Mouse (Mus musculus): ENCODE results near the gene Fam131c. TPM values are rescaled to one million over a fixed set of nuclear protein-coding genes. Genes with fewer than 3 reads are reported as not detected.
A peak's percentile ranks its signal among the peaks of the same experiment; 100 is the strongest.

The Fam131c gene
- total and polyA plus RNA-seq, 3 experiments = not detected

GRCm38 (mm10) chr4:141429381-141429780 is 61.4 kb downstream of the Fam131c start:
- no peak overlapping the region for H3K27ac ChIP-seq (ENCODE audit: insufficient read depth, low read depth)
- peaks cover 6 to 25% of the 10 kb centered on the region in 2 experiments; a peak in 3 of 4 replicates for H3K4me1 ChIP-seq (ENCODE audit: control insufficient read depth in 1 of 2, insufficient read depth in 2 of 2)
- H3K79me2 ChIP-seq (replicated peaks; ENCODE audit: control insufficient read depth, extremely low read depth, insufficient read depth, poor library complexity, severe bottlenecking) = no peaks in the 10 kb centered on the region
- H3K9ac ChIP-seq (ENCODE audit: insufficient read depth, low read depth) = no peak overlapping the region
- H3K27me3 ChIP-seq (replicated peaks) = peaks cover 1% of the 10 kb centered on the region
- in situ Hi-C loops (cut with MboI; ENCODE audit: low pct_ligation_motif_present, low pct_unique_long_range_greater_than_20kb, low sequenced_read_pairs) (no loop called here), dilution Hi-C loops (cut with MboI; ENCODE audit: extremely low pct_ligation_motif_present, extremely low pct_unique_long_range_greater_than_20kb, low sequenced_read_pairs) (no loop called here)
- no peak for TF ChIP-seq ZC3H11A (IDR thresholded peaks at IDR 0.05; ENCODE audit: low read depth, low read length)
- no peak for TF ChIP-seq MAX (IDR thresholded peaks at IDR 0.05; ENCODE audit: low read length)
- no peak for TF ChIP-seq MAFK (IDR thresholded peaks at IDR 0.05; ENCODE audit: insufficient replicate concordance, low read length)
- no peak for TF ChIP-seq CTCF (conservative IDR thresholded peaks at IDR 0.05 in 1 of 2, IDR thresholded peaks at IDR 0.05 in 1 of 2; ENCODE audit: low read depth in 2 of 2, low read length in 2 of 2)
- TF ChIP-seq EP300 (IDR thresholded peaks at IDR 0.05; ENCODE audit: low read length) = no peak
- TF ChIP-seq RAD21 (IDR thresholded peaks at IDR 0.05; ENCODE audit: low read depth, low read length) = no peak
- no peak for TF ChIP-seq JUN (IDR thresholded peaks at IDR 0.05; ENCODE audit: insufficient read depth, low read depth, low read length)
- TF ChIP-seq MYC (IDR thresholded peaks at IDR 0.05; ENCODE audit: low read depth, low read length) = no peak
- no peak for TF ChIP-seq PAX5 (IDR thresholded peaks at IDR 0.05; ENCODE audit: low read length)
- no peak overlapping the region for H3K4me3 ChIP-seq (replicated peaks in 1 of 3; ENCODE audit: low read depth in 2 of 3, low read length in 2 of 3, poor library complexity in 1 of 3)
- DNase-seq (ENCODE audit: extremely low read depth) = no peak
- no peak overlapping the region for H3K4me2 ChIP-seq (ENCODE audit: insufficient read depth, low read depth, poor library complexity, severe bottlenecking)
- no peaks in the 10 kb centered on the region for H3K9me3 ChIP-seq (replicated peaks; ENCODE audit: low read length)
- no peaks in the 10 kb centered on the region for H3K36me3 ChIP-seq (replicated peaks in 1 of 2; ENCODE audit: control insufficient read depth in 1 of 2, insufficient read depth in 1 of 2, low read length in 1 of 2)

- Histone ChIP-seq H3K4me3 (replicated peaks in 1 of 3; ENCODE audit: low read depth in 2 of 3, low read length in 2 of 3, poor library complexity in 1 of 3) (no peak overlapping the region), H3K4me1 (ENCODE audit: control insufficient read depth in 1 of 2, insufficient read depth in 2 of 2) (peaks cover 4 to 22% of the 10 kb centered on the region in 2 experiments; a peak in 3 of 4 replicates), H3K27ac (ENCODE audit: insufficient read depth, low read depth) (no peak overlapping the region), H3K36me3 (replicated peaks in 1 of 2; ENCODE audit: control insufficient read depth in 1 of 2, insufficient read depth in 1 of 2, low read length in 1 of 2) (no peaks in the 10 kb centered on the region), H3K4me2 (ENCODE audit: insufficient read depth, low read depth, poor library complexity, severe bottlenecking) (no peak overlapping the region), H3K79me2 (replicated peaks; ENCODE audit: control insufficient read depth, extremely low read depth, insufficient read depth, poor library complexity, severe bottlenecking) (no peaks in the 10 kb centered on the region), H3K9me3 (replicated peaks; ENCODE audit: low read length) (no peaks in the 10 kb centered on the region), H3K27me3 (replicated peaks) (peaks cover 1% of the 10 kb centered on the region), H3K9ac (ENCODE audit: insufficient read depth, low read depth) (no peak overlapping the region)
- TF ChIP-seq RAD21 (IDR thresholded peaks at IDR 0.05; ENCODE audit: low read depth, low read length) (peak; percentile 64), CHD1 (IDR thresholded peaks at IDR 0.05; ENCODE audit: low read depth, low read length) (no peak), NRF1 (IDR thresholded peaks at IDR 0.05; ENCODE audit: low read depth, low read length) (no peak), CTCF (conservative IDR thresholded peaks at IDR 0.05 in 1 of 2, IDR thresholded peaks at IDR 0.05 in 1 of 2; ENCODE audit: low read depth in 2 of 2, low read length in 2 of 2) (peak; percentile 31 to 72; a peak in 3 of 4 replicates), ZMIZ1 (IDR thresholded peaks at IDR 0.05; ENCODE audit: low read depth, low read length) (no peak), ZC3H11A (IDR thresholded peaks at IDR 0.05; ENCODE audit: low read depth, low read length) (peak; percentile 25), ZKSCAN1 (IDR thresholded peaks at IDR 0.05; ENCODE audit: borderline replicate concordance, low read depth, low read length) (no peak), POLR2A (IDR thresholded peaks at IDR 0.05; ENCODE audit: low read depth, low read length) (no peak), MYC (IDR thresholded peaks at IDR 0.05; ENCODE audit: low read depth, low read length) (no peak), MAZ (IDR thresholded peaks at IDR 0.05; ENCODE audit: low read depth, low read length) (no peak), USF2 (conservative IDR thresholded peaks at IDR 0.05; ENCODE audit: low read depth, low read length) (no peak), SIN3A (IDR thresholded peaks at IDR 0.05; ENCODE audit: low read length) (no peak), IRF4 (IDR thresholded peaks at IDR 0.05; ENCODE audit: low read depth, low read length) (no peak), EP300 (IDR thresholded peaks at IDR 0.05; ENCODE audit: low read length) (no peak), TCF12 (IDR thresholded peaks at IDR 0.05; ENCODE audit: low read depth, low read length) (no peak), RCOR1 (conservative IDR thresholded peaks at IDR 0.05; ENCODE audit: low read depth, low read length) (no peak), SMC3 (IDR thresholded peaks at IDR 0.05; ENCODE audit: low read depth, low read length) (peak; percentile 84), ZNF384 (IDR thresholded peaks at IDR 0.05; ENCODE audit: low read depth, low read length) (no peak), MEF2A (IDR thresholded peaks at IDR 0.05; ENCODE audit: borderline replicate concordance, low read depth, low read length) (no peak), CHD2 (IDR thresholded peaks at IDR 0.05; ENCODE audit: low read length) (no peak), MAFK (IDR thresholded peaks at IDR 0.05; ENCODE audit: insufficient replicate concordance, low read length) (no peak), UBTF (IDR thresholded peaks at IDR 0.05; ENCODE audit: low read depth, low read length) (no peak), ELF1 (IDR thresholded peaks at IDR 0.05; ENCODE audit: low read depth, low read length) (no peak), BHLHE40 (IDR thresholded peaks at IDR 0.05; ENCODE audit: low read depth, low read length) (no peak), GABPA (IDR thresholded peaks at IDR 0.05; ENCODE audit: insufficient replicate concordance, low read depth, low read length) (no peak), HCFC1 (IDR thresholded peaks at IDR 0.05; ENCODE audit: low read depth, low read length) (no peak)
- in situ Hi-C loops (cut with MboI; ENCODE audit: low pct_ligation_motif_present, low pct_unique_long_range_greater_than_20kb, low sequenced_read_pairs) (no loop called here), dilution Hi-C loops (cut with MboI; ENCODE audit: extremely low pct_ligation_motif_present, extremely low pct_unique_long_range_greater_than_20kb, low sequenced_read_pairs) (no loop called here)
- no peak for DNase-seq (ENCODE audit: extremely low read depth)
These were observed 61.8 kb downstream of the Fam131c start for GRCm38 (mm10) chr4:141429847-141430246.

Data from CH12.LX (cell line).